Mouse (Mus musculus): ENCODE measurements around the gene Inpp4a. TPM values are rescaled to one million over a fixed set of nuclear protein-coding genes. Genes with fewer than 3 reads are reported as not detected.

The Inpp4a gene
- total RNA-seq (2015; ENCODE audit: low replicate concordance) (5.0 and 6.9 TPM in 2 replicates), total RNA-seq (2017; ENCODE audit: low replicate concordance) (4.3 and 5.6 TPM in 2 replicates)

- ATAC-seq (replicated peaks; ENCODE audit: low FRiP score, poor library complexity, severe bottlenecking): peak; percentile 85
These were observed at the start of gene Inpp4a for GRCm38 (mm10) chr1:37299540-37300491. TSS of gene Inpp4a (plus strand) at chr1:37299865.

GRCm38 (mm10) chr1:37250643-37251310, 48.9 kb upstream of the Inpp4a start:
- no peak for ATAC-seq (replicated peaks; ENCODE audit: low FRiP score, poor library complexity, severe bottlenecking)

DNA sequence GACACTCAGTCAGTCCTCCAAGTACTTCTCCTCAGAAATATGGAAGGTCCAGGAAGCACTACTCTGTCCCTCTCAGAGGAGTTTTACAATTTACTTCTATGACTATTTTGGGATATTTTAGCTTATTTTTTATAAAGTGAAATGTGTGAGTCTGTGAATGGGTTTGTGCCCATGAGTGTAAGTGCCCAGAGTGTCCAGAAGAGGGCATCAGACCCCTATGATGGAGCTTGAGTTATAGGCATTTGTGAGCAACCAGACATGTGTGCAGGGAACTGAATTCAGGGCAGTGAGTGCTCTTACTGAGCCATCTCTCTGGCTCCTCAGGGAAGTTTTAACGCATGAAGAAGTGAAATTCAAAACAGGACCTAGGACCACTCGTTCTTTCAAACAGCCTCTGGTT, 41.2 kb upstream of the Inpp4a start:
- no peak for ATAC-seq (replicated peaks; ENCODE audit: low FRiP score, poor library complexity, severe bottlenecking)

- ATAC-seq (replicated peaks; ENCODE audit: low FRiP score, poor library complexity, severe bottlenecking): 0 out of 2 replicates have a peak, but pooled peaks have one; percentile 46
These were observed 27.2 kb upstream of the Inpp4a start for GRCm38 (mm10) chr1:37272464-37272863.

DNA sequence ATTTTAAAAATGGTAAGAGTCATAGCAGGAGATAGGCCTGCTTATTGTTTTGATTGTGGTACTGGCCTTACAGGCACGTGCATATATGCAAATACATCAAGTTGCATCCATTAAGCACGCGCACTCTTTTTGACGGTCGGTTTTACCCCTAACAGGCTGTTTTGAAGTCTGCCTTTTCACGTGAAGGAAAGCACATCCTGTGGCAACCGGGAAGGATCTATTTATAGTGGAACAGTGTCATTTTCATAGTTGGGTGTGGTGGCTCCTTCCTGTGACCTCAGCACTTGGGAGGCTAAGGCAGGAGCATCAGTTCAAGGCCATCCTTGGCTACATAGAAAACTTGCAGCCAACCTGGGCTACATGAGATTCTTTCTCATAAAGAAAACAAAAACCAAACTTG, 13.1 kb upstream of the Inpp4a start:
- no peak for ATAC-seq (replicated peaks; ENCODE audit: low FRiP score, poor library complexity, severe bottlenecking)

- ATAC-seq (replicated peaks; ENCODE audit: low FRiP score, poor library complexity, severe bottlenecking): no peak
These were observed 11.9 kb upstream of the Inpp4a start for GRCm38 (mm10) chr1:37287748-37288147.

DNA sequence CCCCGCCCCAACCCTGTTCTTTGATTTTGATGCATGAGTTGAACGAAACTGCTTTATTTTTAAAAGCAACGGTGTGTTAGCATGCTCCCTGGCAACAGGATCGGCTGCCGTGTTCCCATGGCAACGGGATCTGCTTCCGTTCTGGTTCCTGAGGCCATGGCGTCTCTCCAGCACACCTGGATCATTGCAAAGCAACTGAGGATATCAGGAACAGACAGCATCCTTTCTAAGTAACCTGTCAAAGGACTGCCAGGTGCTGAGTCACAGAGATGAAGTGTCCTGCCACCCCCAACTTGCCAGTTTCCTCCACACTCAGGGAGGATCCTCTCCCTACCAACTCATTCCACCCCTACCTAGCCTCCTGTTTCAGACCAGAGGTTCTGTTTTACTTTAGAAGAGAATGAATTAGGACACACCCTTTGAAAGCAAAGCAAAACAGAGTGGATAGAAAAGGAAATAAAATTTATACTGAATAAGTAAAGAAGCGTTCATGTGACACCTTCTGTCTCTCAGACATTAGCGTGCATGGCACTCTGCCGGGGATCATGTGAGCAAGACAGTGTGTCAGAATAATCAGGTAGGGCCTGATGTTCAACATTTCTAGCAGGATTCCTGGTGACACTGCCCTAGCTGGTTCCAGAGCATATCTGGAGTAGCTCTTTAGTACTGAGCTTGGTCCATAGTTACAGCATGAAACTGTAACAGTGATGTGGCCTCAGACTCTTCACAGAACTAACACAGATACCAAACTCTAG, 11.3 kb upstream of the Inpp4a start:
- ATAC-seq (replicated peaks; ENCODE audit: low FRiP score, poor library complexity, severe bottlenecking): no peak

GRCm38 (mm10) chr1:37288941-37289340, 10.7 kb upstream of the Inpp4a start:
- no peak for ATAC-seq (replicated peaks; ENCODE audit: low FRiP score, poor library complexity, severe bottlenecking)

DNA sequence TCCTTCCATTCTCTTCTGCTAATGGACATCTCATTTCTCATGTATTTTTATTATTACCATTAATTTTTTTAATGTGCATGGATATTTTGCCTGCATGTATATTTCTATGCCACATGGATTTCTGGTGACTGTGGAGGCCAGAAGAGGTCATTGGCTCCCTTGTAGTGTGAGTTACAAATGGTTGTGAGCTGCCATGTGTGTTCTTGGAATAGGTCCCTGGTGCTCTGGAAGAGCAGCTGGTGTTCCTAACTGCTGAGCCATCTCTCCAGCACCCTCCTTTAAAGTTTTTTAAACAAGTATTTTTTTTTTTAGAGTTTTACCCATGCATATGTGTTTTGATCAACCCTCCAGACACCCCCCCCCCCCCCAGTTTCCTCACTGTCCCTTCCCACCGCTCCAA, 3.3 kb upstream of the Inpp4a start:
- ATAC-seq (replicated peaks; ENCODE audit: low FRiP score, poor library complexity, severe bottlenecking): no peak

DNA sequence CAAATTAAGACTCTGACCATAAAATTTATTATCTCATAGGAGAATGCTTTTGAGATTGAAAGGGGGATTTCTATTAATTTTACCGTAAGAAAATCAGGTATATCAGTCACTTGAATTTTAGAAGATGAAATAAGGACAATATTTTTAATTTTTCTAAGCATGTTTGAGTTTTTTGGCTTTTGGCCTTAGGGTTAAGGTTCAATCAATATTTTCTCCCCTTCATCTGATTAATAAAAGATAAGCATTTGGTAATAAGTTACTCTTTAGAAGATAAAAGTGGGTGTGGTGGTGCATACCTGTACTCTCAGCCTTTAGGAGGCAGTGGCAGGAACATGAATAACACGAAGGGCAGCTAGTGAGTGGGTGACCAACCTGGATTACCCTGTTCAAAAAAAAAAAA, 761 bp upstream of the Inpp4a start:
- ATAC-seq (replicated peaks; ENCODE audit: low FRiP score, poor library complexity, severe bottlenecking): no peak

DNA sequence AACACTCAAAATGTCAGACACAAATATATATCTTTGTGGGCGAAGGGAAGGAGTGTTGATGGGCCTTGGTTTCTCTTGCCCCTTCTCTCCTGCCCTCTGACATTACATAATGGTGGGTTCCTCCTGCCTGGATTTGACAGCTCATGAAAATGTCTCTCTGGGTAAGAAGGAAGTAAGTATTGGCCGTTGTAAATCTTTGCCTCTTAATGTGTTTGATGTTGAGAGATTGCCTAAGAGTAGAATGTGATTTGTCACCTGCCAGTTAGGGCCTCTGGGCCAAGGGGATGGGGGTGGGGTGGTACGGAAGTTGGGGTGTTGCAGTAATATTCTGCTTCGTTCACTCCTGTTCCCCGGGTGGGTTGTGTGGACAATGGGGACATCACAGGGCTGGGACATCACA, 985 bp downstream of the Inpp4a start:
- ATAC-seq (replicated peaks; ENCODE audit: low FRiP score, poor library complexity, severe bottlenecking): no peak

- ATAC-seq (replicated peaks; ENCODE audit: low FRiP score, poor library complexity, severe bottlenecking): no peak
These were observed 3.1 kb downstream of the Inpp4a start for GRCm38 (mm10) chr1:37302801-37303200.

- ATAC-seq (replicated peaks; ENCODE audit: low FRiP score, poor library complexity, severe bottlenecking): no peak
These were observed 6.1 kb downstream of the Inpp4a start for GRCm38 (mm10) chr1:37305691-37306287.

- ATAC-seq (replicated peaks; ENCODE audit: low FRiP score, poor library complexity, severe bottlenecking): no peak
These were observed 7.9 kb downstream of the Inpp4a start for GRCm38 (mm10) chr1:37307586-37307985.

GRCm38 (mm10) chr1:37308021-37308742, 8.5 kb downstream of the Inpp4a start:
- no peak for ATAC-seq (replicated peaks; ENCODE audit: low FRiP score, poor library complexity, severe bottlenecking)

DNA sequence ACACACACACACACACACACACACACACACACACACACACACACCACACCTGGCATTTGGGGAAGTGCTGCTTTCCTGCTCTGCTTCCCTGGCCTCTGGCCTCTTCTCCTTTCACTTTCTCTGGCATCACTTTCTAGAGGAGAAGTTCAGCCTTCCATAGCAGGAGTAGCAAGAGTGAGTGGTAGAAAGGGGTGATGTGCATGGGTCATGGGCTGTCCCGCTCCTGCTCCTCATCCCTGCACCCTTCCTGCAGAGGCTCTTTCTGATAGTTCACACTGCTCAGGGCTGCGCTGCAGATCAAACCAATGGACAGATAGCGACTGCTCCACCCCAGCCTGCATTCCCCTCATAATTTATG, 9.1 kb downstream of the Inpp4a start:
- no peak for ATAC-seq (replicated peaks; ENCODE audit: low FRiP score, poor library complexity, severe bottlenecking)

DNA sequence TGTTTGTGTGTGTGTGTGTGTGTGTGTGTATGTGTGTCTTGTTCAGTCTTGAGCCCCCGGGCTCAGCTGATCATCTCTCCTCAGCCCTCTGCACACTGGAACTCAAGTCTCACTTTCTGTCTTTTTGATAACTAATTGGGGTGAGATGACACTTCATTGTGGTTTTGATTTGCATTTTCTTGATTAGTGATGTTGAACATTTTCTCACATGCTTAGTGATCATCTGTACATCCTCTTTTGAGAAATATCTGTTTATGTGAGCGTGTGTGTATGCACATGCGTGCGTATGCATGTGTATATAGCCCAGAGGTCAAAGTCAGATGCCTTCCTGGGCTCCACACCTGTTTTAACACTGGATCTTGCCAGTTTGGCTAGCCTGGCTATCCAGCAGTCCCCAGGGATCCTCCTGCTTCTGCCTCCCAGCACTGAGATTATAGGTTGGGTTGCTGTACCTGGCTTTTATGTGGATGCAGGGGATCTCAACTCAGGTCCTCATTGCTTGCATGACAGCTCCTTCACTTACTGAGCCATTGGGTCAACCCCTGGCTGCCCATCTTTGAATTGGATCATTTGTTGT, 10.4 kb downstream of the Inpp4a start:
- no peak for ATAC-seq (replicated peaks; ENCODE audit: low FRiP score, poor library complexity, severe bottlenecking)

DNA sequence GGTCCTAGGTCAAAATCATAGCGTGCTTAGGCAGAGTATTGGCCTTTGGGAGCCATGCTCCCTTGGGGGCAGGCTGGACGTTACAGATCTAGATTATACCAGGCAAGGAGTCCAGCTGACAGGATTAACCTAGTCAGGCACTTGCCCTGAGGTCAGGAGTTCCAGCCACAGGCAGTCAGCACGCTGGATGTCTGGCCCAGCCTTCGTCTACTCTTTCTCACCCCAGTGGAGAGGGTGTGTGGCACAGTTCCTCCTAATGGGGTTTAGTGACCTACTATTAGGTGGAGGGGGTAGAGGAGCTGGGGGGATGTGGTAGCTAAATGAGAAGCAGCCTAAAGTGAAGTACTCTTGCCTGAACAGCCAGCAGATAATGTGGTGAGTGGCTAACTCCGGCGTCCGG, 14.7 kb downstream of the Inpp4a start:
- no peak for ATAC-seq (replicated peaks; ENCODE audit: low FRiP score, poor library complexity, severe bottlenecking)

Measured in erythroblast, adult 5-6 weeks (primary cell).